Mouse (Mus musculus) neural tube, embryonic 13.5 days (tissue): ENCODE results near the gene Fpr1. TPM values are rescaled to one million over a fixed set of nuclear protein-coding genes. Genes with fewer than 3 reads are reported as not detected.
A peak's percentile ranks its signal among the peaks of the same experiment; 100 is the strongest.

Experiments used
- ATAC-seq: fragments of 200-750 bp; cut with Nextera tagmentation; 2 replicates; pipeline ENCODE4 v1.8.0; 2017; ENCODE audit warnings: low read depth, mild to moderate bottlenecking, moderate TSS enrichment, moderate library complexity
- H3K27ac ChIP-seq: fragments of 300-500 bp; sonication (generic); replicated peaks from 2 replicates; pipeline ENCODE4 v1.5.1; 2015; ENCODE audit warnings: moderate library complexity, mild to moderate bottlenecking, inconsistent platforms
- H3K27me3 ChIP-seq: fragments of 300-500 bp; sonication (generic); 2 replicates; pipeline ENCODE4 v1.6.1; 2015; ENCODE audit warnings: mild to moderate bottlenecking, inconsistent platforms
- H3K36me3 ChIP-seq: fragments of 300-500 bp; sonication (generic); 2 replicates; pipeline ENCODE4 v1.6.1; 2015; ENCODE audit warnings: mild to moderate bottlenecking, inconsistent platforms
- H3K4me1 ChIP-seq: fragments of 300-500 bp; sonication (generic); replicated peaks from 2 replicates; pipeline ENCODE4 v1.6.1; 2015; ENCODE audit warnings: inconsistent platforms
- H3K4me2 ChIP-seq: fragments of 300-500 bp; sonication (generic); 2 replicates; pipeline ENCODE4 v1.6.1; 2015; ENCODE audit warnings: inconsistent platforms, mild to moderate bottlenecking, moderate library complexity
- H3K4me3 ChIP-seq: fragments of 300-500 bp; sonication (generic); 2 replicates; pipeline ENCODE4 v1.5.1; 2015; ENCODE audit warnings: mild to moderate bottlenecking, inconsistent platforms
- H3K9ac ChIP-seq: fragments of 300-500 bp; sonication (generic); 2 replicates; pipeline ENCODE4 v1.6.1; 2015; ENCODE audit warnings: moderate library complexity, mild to moderate bottlenecking, inconsistent platforms
- H3K9me3 ChIP-seq: fragments of 300-500 bp; sonication (generic); 2 replicates; pipeline ENCODE4 v1.6.1; 2016; ENCODE audit warnings: inconsistent platforms
- WGBS: fragments of 180-500 bp; shearing (Covaris S2); methylation state at CpG from one replicate; pipeline ENCODE4 v1.1.7; 2015; 5-methylcytosine and 5-hydroxymethylcytosine counted together
- microRNA counts: library from miRNA; unstranded; fragments of <30 nt; microRNA quantifications from one replicate; lab custom pipeline; 2016
- microRNA-seq: library from miRNA; unstranded; fragments of <30 nt; microRNA quantifications from one replicate; pipeline ENCODE4, GENCODE M21; 2016
- polyA plus RNA-seq: library from polyadenylated mRNA; unstranded; fragments of >200 nt; fragmentation: Nextera tagmentation; extraction: Ambion mirVana; gene quantifications from 2 replicates; pipeline ENCODE4 v1.2.1, GENCODE M21; 2015

Gene Fpr1
- polyA plus RNA-seq, 1 experiment from 2014 or later = 0.14 TPM

GRCm38 (mm10) chr17:17829052-17829785, 54.5 kb downstream of the Fpr1 start:
- peak overlapping the region; percentile 94 for H3K4me2 ChIP-seq
- peaks cover 51% of the 10 kb centered on the region for H3K4me1 ChIP-seq
- H3K36me3 ChIP-seq = peaks cover 32% of the 10 kb centered on the region
- ATAC-seq = no peak
- H3K27ac ChIP-seq = peak overlapping the region; percentile 100
- peak overlapping the region; percentile 99 for H3K9ac ChIP-seq
- WGBS = 2% methylated on average over 6 of the region's 6 CpGs
- no peaks in the 10 kb centered on the region for H3K9me3 ChIP-seq
- H3K4me3 ChIP-seq = peak overlapping the region; percentile 88
- no peaks in the 10 kb centered on the region for H3K27me3 ChIP-seq

- peaks cover 26% of the 10 kb centered on the region for H3K36me3 ChIP-seq
- peak overlapping the region; percentile 100 for H3K27ac ChIP-seq
- WGBS = 2% methylated on average over 10 of the region's 15 CpGs
- H3K9me3 ChIP-seq = no peaks in the 10 kb centered on the region
- H3K4me2 ChIP-seq = peak overlapping the region; percentile 94
- H3K4me3 ChIP-seq = peak overlapping the region; percentile 88
- ATAC-seq = peak; percentile 43
- peaks cover 42% of the 10 kb centered on the region for H3K4me1 ChIP-seq
- peak overlapping the region; percentile 99 for H3K9ac ChIP-seq
- no peaks in the 10 kb centered on the region for H3K27me3 ChIP-seq
These were observed 55.4 kb downstream of the Fpr1 start for GRCm38 (mm10) chr17:17828191-17828981.

DNA sequence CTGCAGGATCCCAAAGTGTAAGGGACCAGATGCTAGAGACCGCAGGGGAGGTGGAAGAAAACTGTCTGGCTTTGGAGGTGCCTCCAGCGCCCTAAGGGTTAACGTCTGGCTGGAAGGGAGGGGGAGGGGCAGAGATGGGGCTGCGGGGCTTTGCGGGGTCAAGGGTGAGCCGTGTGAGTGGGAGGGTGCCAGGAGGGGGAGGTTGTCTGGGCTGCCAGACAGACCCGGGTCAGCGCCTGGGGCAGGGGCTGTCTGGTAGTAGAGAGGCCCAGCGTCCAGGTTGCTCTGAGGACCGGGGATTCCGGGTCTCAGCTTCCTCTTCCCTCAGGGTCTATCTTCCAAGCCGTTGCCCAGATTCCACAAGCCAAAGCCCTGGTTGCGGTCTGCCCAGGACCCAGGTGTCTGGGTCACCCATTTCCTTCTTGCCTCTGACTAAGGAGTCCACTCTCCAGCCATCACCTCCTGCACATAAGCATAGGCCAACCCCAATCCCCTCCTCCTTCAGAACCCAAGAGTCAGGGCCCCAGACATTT, 56.0 kb downstream of the Fpr1 start:
- H3K4me3 ChIP-seq = peak overlapping the region; percentile 88
- WGBS = under 1% methylated on average over 13 of the region's 13 CpGs
- H3K36me3 ChIP-seq = peaks cover 20% of the 10 kb centered on the region
- no peaks in the 10 kb centered on the region for H3K9me3 ChIP-seq
- peak overlapping the region; percentile 100 for H3K27ac ChIP-seq
- peak overlapping the region; percentile 94 for H3K4me2 ChIP-seq
- H3K4me1 ChIP-seq = peaks cover 36% of the 10 kb centered on the region
- peak; percentile 33 for ATAC-seq
- H3K27me3 ChIP-seq = no peaks in the 10 kb centered on the region
- peak overlapping the region; percentile 99 for H3K9ac ChIP-seq

GRCm38 (mm10) chr17:17826751-17827657, 56.7 kb downstream of the Fpr1 start, which contains the start of gene Spaca6:
TSS of gene Spaca6 (plus strand) at chr17:17827158.
- Histone ChIP-seq H3K9me3 (no peaks in the 10 kb centered on the region), H3K36me3 (peaks cover 13% of the 10 kb centered on the region), H3K9ac (peak within 1 kb of the TSS; percentile 99), H3K4me2 (peak within 1 kb of the TSS; percentile 94), H3K4me1 (peaks cover 29% of the 10 kb centered on the region), H3K27me3 (no peaks in the 10 kb centered on the region), H3K27ac (peak within 1 kb of the TSS; percentile 100), H3K4me3 (peak within 1 kb of the TSS; percentile 88)
- WGBS = under 1% methylated on average over 39 of the region's 42 CpGs
- peak; percentile 88 for ATAC-seq

MicroRNAs encoded within 50 kb of the gene (microRNA counts, 519-probe panel; counts per million panel counts)
- microRNA mmu-let-7e (lab: Ali Mortazavi, UCI) (5,456 counts per million, percentile 92 among the panel's probes with 10 or more counts), microRNA mmu-miR-125a-3p (lab: Ali Mortazavi, UCI) (3,741 counts per million, percentile 57 among the panel's probes with 10 or more counts), microRNA mmu-miR-125a-5p (lab: Ali Mortazavi, UCI) (6,075 counts per million, percentile 99 among the panel's probes with 10 or more counts), microRNA mmu-miR-99b (lab: Ali Mortazavi, UCI) (5,222 counts per million, percentile 90 among the panel's probes with 10 or more counts)

Small RNA genes within 50 kb of the gene (microRNA-seq; reads per million reads assigned to microRNA genes)
- gene Gm25927 (not detected), gene Mir125a (2,999 reads per million, percentile 88 among the genes with 10 or more reads in this experiment), gene Mir99b (17,692 reads per million, percentile 98 among the genes with 10 or more reads in this experiment), gene Mirlet7e (not detected)

Other genes with a start within 250 kb of the Fpr1 start
- not detected in 2 replicates for gene Vmn2r90, start 180.2 kb downstream of the Fpr1 start, polyA plus RNA-seq
- gene Spaca6, start 56.8 kb downstream of the Fpr1 start, polyA plus RNA-seq = 31.4 and 36.0 TPM in 2 replicates
- gene Has1, start 28.7 kb downstream of the Fpr1 start, polyA plus RNA-seq = 0.63 and 0.70 TPM in 2 replicates
- 0.28 TPM in 1 of 2 replicates, not detected in the other for gene Fpr2, start 3.9 kb upstream of the Fpr1 start, polyA plus RNA-seq
- not detected in 2 replicates for gene Fpr3, start 3.9 kb upstream of the Fpr1 start, polyA plus RNA-seq
- not detected in 2 replicates for gene Fpr-rs4, start 137.8 kb upstream of the Fpr1 start, polyA plus RNA-seq
- gene Vmn2r124, start 165.5 kb upstream of the Fpr1 start, polyA plus RNA-seq = not detected in 2 replicates
- gene Vmn2r91, start 201.1 kb upstream of the Fpr1 start, polyA plus RNA-seq = not detected in 2 replicates